Mouse (Mus musculus): ENCODE data around the gene Raet1e. TPM values are rescaled to one million over a fixed set of nuclear protein-coding genes. Genes with fewer than 3 reads are reported as not detected.
"Not testable (repeated sequence)": the region's sequence is repeated elsewhere in the genome, so short reads cannot be mapped to it uniquely, and the experiment has no call there.

Gene Raet1e
- polyA plus RNA-seq, 1 experiment from 2014 or later, result 0.98 TPM

GRCm38 (mm10) chr10:22381226-22381625, 222.9 kb downstream of the Raet1e start:
- not testable (repeated sequence) for H3K4me2 ChIP-seq (replicated peaks); H3K27ac ChIP-seq; H3K4me1 ChIP-seq (replicated peaks; ENCODE audit: control insufficient read depth, insufficient read depth, low read length); H3K9ac ChIP-seq; H3K4me3 ChIP-seq (replicated peaks; ENCODE audit: low read length); H3K9me3 ChIP-seq (ENCODE audit: control insufficient read depth, low read length); H3K36me3 ChIP-seq (replicated peaks; ENCODE audit: control insufficient read depth, insufficient read depth); H3K27me3 ChIP-seq (ENCODE audit: control insufficient read depth, insufficient read depth, low read length); DNase-seq (ENCODE audit: low spot score)
- WGBS, result 3% methylated on average over 3 of the region's 10 CpGs
- ATAC-seq (ENCODE audit: low FRiP score), result peak; percentile 38; the same call in 1 of the 2 replicates

GRCm38 (mm10) chr10:22390146-22390545, 231.8 kb downstream of the Raet1e start:
- not testable (repeated sequence) for H3K36me3 ChIP-seq (replicated peaks; ENCODE audit: control insufficient read depth, insufficient read depth); H3K4me1 ChIP-seq (replicated peaks; ENCODE audit: control insufficient read depth, insufficient read depth, low read length); H3K9ac ChIP-seq; H3K9me3 ChIP-seq (ENCODE audit: control insufficient read depth, low read length); H3K4me2 ChIP-seq (replicated peaks); H3K27me3 ChIP-seq (ENCODE audit: control insufficient read depth, insufficient read depth, low read length); DNase-seq (ENCODE audit: low spot score); H3K4me3 ChIP-seq (replicated peaks; ENCODE audit: low read length); ATAC-seq (ENCODE audit: low FRiP score); H3K27ac ChIP-seq
- WGBS, result 90% methylated on average over 7 of the region's 7 CpGs

- not testable (repeated sequence) for H3K27me3 ChIP-seq (ENCODE audit: control insufficient read depth, insufficient read depth, low read length); H3K9ac ChIP-seq; DNase-seq (ENCODE audit: low spot score); ATAC-seq (ENCODE audit: low FRiP score); H3K4me1 ChIP-seq (replicated peaks; ENCODE audit: control insufficient read depth, insufficient read depth, low read length); H3K4me3 ChIP-seq (replicated peaks; ENCODE audit: low read length); H3K36me3 ChIP-seq (replicated peaks; ENCODE audit: control insufficient read depth, insufficient read depth); H3K9me3 ChIP-seq (ENCODE audit: control insufficient read depth, low read length); H3K4me2 ChIP-seq (replicated peaks); H3K27ac ChIP-seq
- 95% methylated on average over 1 of the region's 5 CpGs for WGBS
Measured at GRCm38 (mm10) chr10:22391616-22392015, 233.2 kb downstream of the Raet1e start.

GRCm38 (mm10) chr10:22393028-22393824, 234.9 kb downstream of the Raet1e start:
- not testable (repeated sequence) for H3K27ac ChIP-seq; H3K4me2 ChIP-seq (replicated peaks); DNase-seq (ENCODE audit: low spot score); H3K4me1 ChIP-seq (replicated peaks; ENCODE audit: control insufficient read depth, insufficient read depth, low read length); H3K9ac ChIP-seq; H3K27me3 ChIP-seq (ENCODE audit: control insufficient read depth, insufficient read depth, low read length); H3K9me3 ChIP-seq (ENCODE audit: control insufficient read depth, low read length); H3K36me3 ChIP-seq (replicated peaks; ENCODE audit: control insufficient read depth, insufficient read depth); H3K4me3 ChIP-seq (replicated peaks; ENCODE audit: low read length)
- peak; percentile 70; the same call in 1 of the 2 replicates for ATAC-seq (ENCODE audit: low FRiP score)
- WGBS, result no CpG with 5 or more reads among the region's 2 CpGs

- ATAC-seq (ENCODE audit: low FRiP score), result 0 out of 2 replicates have a peak, but pooled peaks have one; percentile 37
- WGBS, result 19% methylated on average over 1 of the region's 1 CpGs
- not testable (repeated sequence) for H3K27ac ChIP-seq; DNase-seq (ENCODE audit: low spot score); H3K9me3 ChIP-seq (ENCODE audit: control insufficient read depth, low read length); H3K27me3 ChIP-seq (ENCODE audit: control insufficient read depth, insufficient read depth, low read length); H3K4me1 ChIP-seq (replicated peaks; ENCODE audit: control insufficient read depth, insufficient read depth, low read length); H3K36me3 ChIP-seq (replicated peaks; ENCODE audit: control insufficient read depth, insufficient read depth); H3K4me3 ChIP-seq (replicated peaks; ENCODE audit: low read length); H3K9ac ChIP-seq; H3K4me2 ChIP-seq (replicated peaks)
Measured at GRCm38 (mm10) chr10:22396680-22397079, 238.3 kb downstream of the Raet1e start.

- H3K27me3 ChIP-seq (ENCODE audit: control insufficient read depth, insufficient read depth, low read length); H3K4me1 ChIP-seq (replicated peaks; ENCODE audit: control insufficient read depth, insufficient read depth, low read length); H3K4me3 ChIP-seq (replicated peaks; ENCODE audit: low read length); H3K9ac ChIP-seq; H3K27ac ChIP-seq; H3K9me3 ChIP-seq (ENCODE audit: control insufficient read depth, low read length); H3K36me3 ChIP-seq (replicated peaks; ENCODE audit: control insufficient read depth, insufficient read depth); H3K4me2 ChIP-seq (replicated peaks): not testable (repeated sequence)
- peak; percentile 59 for DNase-seq (ENCODE audit: low spot score)
- WGBS, result under 1% methylated on average over 8 of the region's 11 CpGs
- peak; percentile 76; the same call in 1 of the 2 replicates for ATAC-seq (ENCODE audit: low FRiP score)
Measured at GRCm38 (mm10) chr10:22402225-22402917, 244.0 kb downstream of the Raet1e start.

- H3K36me3 ChIP-seq (replicated peaks; ENCODE audit: control insufficient read depth, insufficient read depth); H3K9me3 ChIP-seq (ENCODE audit: control insufficient read depth, low read length); H3K4me2 ChIP-seq (replicated peaks); H3K9ac ChIP-seq; H3K4me1 ChIP-seq (replicated peaks; ENCODE audit: control insufficient read depth, insufficient read depth, low read length); H3K27ac ChIP-seq; H3K4me3 ChIP-seq (replicated peaks; ENCODE audit: low read length); H3K27me3 ChIP-seq (ENCODE audit: control insufficient read depth, insufficient read depth, low read length): not testable (repeated sequence)
- ATAC-seq (ENCODE audit: low FRiP score) (peak; percentile 66; the same call in 1 of the 2 replicates), DNase-seq (ENCODE audit: low spot score) (peak; percentile 19)
- 0% methylated on average over 1 of the region's 8 CpGs for WGBS
Measured at GRCm38 (mm10) chr10:22413702-22414494, 255.5 kb downstream of the Raet1e start.
